Mouse (Mus musculus): ENCODE measurements around the gene Kcnd3.

DNA sequence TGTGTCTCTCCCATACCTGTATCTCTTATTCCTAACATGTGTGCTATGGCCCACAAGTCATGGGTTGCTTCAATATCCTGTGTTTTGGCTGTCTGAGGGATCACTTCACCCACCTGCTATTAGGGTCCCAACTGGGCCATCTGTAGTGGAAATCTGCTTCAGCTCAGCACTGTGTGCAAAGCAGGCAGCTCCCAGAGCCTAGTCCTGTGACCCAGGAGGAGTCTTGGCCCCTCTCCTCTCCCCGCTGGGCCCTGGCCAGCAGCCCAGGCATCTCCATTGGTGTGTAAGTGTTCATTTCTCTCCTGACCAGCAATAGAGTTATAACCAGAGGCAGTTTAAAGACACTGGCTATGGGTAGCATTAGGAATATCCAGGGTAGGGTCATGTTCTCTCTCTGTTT, 24.3 kb downstream of the Kcnd3 start:
- TF ChIP-seq POLR2A (IDR thresholded peaks at IDR 0.05; ENCODE audit: insufficient read depth, low read depth, low read length) (no peak), CTCF (IDR thresholded peaks at IDR 0.05) (no peak)

Data from heart, adult 2 months (tissue).